Mouse (Mus musculus): Measurements from ENCODE around the gene Lrba.

Gene Lrba

DNA sequence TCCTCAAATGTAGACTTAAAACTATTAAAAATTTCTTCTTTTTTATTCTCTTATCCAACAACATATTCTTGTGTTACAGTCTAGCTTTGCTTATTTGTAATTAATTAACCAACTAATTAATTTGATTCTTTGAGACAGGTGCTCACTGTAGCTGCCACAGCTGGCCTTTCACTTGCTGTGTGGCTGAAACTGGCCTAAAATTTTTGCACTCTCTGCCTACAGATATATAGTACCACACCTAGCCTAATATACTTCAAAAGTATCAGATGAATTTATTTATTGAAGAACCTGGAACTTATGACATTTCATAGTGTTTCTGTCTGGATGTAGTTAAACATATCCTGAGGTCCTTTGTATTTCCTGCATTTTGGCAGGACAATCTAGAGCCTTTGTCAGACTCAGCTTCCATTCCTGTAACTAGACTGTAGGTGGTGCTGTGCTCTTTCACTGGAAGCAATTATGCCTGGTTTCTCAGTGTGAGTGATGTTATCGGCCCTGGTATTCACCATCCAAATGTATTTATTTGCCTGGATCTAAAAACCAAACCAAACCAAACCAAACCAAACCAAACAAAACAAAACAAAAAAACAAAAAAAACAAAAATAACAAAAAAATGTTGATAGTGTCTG, 43.7 kb downstream of the Lrba start:
- DNase-seq: peak; percentile 32

DNA sequence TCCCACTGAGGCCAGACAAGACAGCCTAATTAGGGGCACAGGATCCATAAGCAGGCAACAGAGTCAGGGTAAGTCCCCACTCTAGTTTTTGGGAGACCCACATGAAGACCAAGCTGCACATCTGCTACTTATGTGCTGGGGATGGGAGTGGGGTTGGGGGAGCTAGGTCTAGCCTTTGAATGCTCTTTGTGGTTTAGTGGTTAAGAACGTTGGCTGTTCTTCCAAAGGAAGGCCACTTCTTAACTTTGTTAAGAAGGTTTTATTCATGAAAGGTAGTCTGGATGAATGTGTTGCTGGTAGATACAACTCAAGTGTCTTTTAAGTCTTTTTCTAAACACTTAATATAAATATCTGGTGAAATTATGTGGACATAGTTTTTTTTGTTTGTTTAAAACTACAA, 51.2 kb downstream of the Lrba start:
- no peak for DNase-seq

DNA sequence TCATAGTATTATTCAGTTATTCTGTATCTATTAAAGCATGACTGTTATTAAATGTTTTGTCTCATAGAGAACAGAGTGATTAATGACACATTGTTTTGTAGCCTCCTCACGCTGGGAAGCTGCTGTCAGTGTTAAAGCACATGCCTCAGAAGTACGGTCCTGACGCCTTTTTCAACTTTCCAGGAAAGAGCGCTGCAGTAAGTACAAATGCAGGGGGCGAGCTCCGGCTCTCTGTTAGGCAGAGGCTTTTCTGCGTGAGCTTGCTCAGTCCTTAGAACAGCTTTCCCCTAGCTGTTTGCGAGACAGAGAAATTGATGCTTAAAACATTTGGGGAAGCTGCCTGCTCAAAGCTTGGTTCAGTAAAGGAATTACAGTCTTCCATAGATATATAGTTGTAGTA, 66.8 kb downstream of the Lrba start:
- DNase-seq: no peak

DNA sequence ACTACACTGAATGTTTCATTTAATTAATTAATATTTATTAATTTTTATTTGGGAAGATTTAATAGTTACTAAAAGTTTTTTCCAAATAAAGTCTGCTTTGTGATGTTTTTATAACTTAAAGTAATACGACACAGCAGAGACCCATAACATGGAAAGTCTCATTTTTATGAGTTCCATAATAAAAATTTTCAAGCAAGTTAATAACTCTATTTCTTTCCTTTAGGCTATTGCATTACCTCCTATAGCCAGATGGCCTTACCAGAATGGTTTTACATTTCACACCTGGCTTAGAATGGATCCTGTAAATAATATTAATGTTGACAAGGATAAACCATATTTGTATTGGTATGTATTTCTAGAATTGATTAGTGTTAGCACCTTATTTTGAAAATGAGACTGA, 70.4 kb downstream of the Lrba start:
- no peak for DNase-seq

DNA sequence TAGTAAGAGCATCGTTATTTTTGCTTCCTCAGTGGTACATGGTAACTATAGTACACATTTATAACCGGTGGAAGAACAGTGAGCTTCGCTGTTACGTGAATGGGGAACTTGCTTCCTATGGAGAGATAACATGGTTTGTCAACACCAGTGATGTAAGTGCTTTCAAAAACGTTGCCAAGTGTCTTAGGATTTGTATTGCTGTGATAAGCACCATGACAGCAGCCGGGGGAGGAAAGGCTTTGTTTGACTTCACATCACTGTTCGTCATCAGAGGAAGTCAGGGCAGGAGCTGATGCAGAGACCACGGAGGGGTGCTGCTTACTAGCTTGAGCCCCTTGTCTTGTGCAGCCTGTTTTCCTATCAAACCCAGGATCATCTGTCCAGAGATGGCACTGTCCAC, 71.7 kb downstream of the Lrba start:
- DNase-seq: no peak

DNA sequence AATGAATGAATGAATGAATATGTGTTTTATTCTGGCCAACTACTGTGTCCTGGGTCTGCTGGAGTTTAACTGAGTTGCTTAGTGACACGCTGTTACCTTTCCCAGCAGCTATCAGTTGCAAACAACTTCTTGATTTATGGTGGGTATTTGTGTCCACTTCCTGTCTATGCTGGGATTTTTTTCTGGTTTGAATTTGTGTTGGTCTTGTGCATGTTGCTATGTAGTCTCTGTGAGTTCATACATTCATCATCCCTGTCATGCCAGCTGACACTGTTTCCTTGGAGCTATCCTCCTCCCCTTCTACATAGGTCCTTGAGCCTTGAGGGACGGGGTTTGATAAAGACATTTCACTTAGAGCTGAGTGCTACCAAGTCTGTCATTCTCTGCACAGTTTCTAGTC, 84.4 kb downstream of the Lrba start:
- no peak for DNase-seq

DNA sequence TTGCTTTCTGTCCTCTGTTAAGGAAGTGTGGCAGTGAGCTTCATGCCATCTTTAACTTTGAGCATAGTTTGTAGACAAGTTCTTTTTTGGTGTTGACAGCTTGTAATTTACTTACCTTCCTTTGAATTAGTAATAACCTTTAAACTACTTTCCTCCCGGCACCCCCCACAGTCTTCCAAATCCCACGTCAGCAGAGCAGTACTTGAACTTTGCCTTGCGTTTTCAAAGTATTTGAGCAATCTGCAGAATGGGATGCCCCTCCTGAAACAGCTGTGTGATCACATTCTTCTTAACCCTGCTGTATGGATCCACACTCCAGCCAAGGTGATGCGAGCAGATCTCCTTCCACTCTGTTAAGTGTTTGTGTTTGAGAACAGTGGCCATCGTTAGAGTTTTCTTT, 85.7 kb downstream of the Lrba start:
- DNase-seq: no peak

DNA sequence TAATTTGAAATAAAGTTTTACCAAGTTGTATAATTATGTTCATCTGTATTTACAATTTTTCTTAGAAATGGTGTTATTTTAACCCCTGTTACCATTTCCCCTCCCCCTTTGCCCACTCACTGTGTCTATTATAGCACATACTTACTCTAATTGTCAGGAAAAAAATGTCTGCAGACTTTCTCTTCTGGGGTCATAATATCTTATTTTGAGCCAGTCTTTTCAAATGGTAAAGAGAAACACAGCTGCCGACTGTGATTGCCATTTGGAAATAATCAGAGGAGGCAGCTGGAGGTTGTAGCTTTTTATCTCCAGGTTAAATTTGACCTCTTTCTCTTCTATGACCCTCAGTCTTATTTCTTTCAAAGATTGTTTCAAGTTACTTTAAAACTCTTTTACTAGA, 86.9 kb downstream of the Lrba start:
- DNase-seq: no peak

DNA sequence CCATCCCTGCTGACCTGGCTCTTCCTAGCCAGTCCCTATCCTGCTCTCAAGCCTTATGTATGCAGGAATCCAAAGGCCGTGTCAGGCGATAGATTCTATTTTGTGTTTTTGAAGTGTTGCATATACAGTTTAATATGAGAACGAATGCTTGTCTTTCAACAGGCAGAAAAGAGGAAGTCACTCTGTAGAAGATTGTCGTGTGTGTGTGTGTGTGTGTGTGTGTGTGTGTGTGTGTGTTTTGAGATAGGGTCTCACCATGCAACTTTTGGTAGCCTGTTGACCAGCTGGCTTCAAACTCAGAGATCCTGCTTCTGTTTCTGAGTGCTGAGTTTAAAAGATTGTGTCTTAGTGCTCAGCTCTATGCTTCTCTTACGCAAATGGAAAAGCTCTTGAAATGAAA, 93.2 kb downstream of the Lrba start:
- DNase-seq: no peak

DNA sequence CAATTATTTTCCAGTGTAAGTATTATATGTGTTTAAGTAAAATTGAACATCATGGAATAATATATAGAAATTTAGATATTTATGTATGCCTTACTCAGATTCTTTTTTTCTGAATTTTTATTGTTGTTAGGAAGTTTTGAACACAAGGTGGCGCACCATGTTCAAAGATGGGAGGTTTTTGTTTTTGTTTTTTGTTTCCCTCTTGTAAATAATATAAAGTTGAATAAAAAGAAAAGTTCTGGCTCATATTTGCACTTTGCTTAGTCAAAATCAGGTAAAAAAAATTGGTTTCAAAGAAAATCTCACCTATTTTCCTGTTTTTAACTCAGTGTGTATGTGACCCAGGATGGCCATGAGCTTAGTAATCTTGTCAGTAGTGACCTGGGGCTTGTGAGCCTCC, 104.1 kb downstream of the Lrba start:
- DNase-seq: no peak

DNA sequence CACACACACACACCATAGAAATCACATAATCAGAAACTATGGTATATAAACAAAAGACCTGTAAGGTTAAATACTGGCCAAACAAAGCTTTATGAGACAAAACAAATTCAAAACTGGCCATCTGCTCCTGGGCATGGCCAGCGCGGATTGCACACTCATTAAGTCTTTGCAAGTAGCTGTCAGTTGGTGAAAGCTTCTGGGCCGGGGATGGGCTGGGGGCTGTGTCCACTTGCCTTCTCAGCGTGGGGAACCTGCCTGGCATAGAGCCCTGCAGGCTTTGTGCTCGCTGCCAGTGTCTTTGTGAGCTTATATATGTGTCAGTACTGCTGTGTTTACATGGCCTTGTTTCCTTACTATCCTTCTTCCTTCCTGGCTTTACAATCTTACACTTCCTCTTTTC, 118.8 kb downstream of the Lrba start:
- no peak for DNase-seq

DNA sequence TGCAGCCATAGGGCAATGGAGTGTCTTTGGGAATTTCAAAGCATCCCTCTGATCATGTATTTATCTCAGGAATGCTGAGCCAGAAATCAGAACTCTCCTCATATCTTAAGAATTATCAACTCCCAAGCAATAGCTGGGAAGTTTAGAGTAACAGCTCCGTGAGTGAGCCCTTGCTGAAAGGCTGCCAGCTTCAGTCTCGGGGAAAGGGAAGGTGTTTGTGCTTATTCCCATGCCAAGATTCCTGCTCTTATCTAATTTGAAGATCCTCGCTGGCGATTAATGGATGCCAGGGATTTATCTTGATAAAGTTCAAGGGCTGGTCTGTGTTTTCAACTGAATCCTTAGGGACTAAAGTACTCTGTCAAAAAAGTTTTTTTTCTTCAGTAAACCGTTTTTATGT, 138.0 kb downstream of the Lrba start:
- no peak for DNase-seq

DNA sequence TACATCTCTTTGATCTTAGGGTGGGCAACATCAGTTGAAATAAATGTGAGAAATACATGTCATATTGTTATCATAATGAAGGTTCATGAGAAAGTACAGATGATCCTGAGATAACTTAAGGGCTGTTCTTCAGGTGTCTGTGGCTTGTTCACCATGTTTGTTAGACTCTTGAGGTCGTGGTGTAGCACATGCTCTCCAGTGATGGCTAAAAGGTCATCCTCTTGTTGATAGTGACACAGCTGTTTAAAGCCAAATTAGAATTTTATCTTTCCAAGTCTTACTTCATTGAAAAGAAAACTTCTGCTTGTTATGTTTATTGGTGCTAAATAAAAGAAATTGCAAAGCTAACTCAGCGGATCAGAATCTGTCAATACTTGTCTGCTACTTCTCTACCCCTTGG, 147.0 kb downstream of the Lrba start:
- DNase-seq: no peak

DNA sequence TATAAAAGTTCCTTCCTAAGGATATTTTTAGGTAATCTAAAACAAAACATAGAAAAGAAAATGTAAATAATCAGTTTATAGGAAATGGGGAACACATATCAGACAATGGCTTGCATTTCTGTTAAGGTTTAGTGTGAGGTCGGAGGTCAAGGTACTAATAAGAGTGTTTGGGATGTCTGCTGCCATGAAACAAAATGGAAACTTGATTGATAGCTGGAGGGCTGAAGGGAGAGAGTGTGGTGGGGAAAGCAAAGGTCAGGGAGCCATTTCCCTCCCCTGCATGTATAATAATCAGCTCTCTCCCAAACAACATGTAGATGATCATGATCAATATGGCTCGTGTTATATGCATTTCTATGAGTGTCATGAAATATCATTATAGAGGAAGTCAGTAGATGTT, 150.8 kb downstream of the Lrba start:
- no peak for DNase-seq

DNA sequence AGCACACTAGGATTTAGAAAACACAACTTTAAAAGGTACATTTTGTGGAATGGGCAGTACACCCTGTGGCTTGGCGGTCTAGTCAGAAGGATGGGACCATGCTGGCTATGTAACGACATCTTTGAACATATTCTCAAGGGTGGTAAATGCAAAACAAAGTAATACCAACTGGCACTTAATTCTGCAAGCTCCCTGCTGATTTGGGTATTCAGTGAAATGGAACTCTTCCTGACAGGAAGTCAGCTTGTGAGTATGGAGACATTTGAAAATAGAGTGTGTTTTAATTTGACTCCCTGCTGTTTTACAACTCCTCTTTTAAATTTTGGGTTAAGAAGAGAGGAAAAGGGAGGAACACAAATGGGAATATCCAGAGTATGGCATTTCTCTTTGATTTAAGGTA, 158.1 kb downstream of the Lrba start:
- DNase-seq: no peak

DNA sequence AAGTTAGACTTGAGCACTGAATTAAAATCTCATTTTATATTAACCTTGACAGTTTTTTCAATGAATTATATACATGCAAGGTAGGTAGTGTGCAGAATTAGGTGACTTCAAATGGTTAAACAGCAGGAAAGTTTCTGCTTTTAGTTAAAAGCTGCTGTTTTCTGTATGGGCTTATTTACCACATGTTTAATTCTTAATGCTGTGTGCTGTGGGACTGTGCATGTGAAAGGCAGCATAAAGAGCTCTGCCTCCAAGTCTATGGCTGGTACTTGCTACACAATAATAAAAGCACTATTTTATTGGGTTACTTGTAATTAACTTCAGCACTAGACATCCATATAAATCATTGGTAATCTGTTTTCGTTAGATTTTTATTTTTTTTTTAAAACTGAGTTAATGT, 160.6 kb downstream of the Lrba start:
- DNase-seq: no peak

DNA sequence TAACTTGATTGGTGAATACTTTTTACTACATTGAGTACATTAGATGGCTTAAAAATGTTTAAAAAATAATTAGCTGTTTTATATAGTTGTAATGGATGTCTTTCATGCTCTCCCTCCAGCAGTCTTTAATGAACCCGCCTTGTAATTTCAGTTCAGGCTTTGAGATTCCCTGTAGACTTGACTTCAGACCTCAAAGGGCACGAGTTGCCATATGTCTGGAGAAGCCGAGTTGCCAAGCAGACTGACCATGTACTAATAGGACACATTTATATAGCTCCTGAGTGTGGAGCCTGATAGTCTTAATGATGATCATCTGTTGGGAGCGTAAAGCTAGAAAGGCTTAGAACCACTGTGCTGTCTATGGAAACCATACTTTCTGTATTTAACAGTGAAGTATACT, 161.8 kb downstream of the Lrba start:
- no peak for DNase-seq

DNA sequence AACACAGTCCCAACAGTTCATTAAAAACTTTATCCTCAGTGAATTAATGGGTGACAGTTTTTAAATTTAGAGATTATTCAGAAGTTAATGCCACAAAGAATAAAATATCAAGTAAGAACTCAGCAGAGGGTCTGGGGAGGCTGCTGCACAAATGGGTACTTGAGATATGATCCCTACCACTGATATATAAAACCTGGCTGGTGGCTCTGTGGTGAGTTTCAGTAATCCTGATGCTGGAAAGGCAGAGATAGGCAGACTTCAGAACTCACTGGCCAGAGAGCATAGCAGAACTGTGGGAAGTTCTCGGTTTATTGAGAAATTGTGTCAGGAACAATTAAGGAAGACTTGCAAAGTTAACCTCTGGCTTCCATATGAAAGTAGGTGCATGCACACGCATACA, 199.3 kb downstream of the Lrba start:
- no peak for DNase-seq

DNA sequence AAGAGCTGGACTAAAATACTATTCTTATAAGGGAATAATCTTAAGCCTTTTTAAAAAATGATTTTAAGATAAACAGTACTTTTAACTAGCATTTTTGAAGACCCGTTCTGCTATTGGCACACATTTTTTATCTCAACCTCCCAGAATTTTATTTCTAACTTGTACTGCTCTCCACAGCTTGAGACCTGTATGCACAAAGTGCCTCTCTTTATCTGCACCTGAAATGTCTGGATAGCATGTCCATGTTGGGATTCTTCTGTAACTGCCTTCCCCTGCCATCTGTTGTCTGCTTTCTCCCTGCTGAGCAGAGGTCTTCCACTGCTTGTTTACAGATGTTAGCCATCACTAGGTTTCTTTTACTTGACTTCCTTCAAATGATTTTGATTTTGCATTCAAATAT, 202.3 kb downstream of the Lrba start:
- no peak for DNase-seq

DNA sequence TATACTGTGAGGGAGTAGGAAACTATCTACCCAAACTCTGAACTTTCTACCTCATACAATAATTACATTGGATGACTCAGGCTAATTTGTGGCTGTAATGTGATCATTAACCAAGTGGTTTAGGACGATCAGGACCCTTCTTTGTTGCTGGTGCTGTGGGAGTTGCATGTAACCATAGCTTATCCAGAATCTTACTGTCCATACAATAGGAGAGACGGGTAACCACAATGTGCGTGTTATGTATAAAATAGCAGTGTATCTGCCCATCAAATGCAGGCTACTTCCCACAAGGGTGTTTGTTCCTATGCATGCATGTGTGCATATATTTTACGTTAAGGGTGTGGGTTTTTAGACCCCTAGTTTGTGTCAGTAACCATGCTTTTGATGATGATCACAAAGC, 219.0 kb downstream of the Lrba start:
- no peak for DNase-seq

DNA sequence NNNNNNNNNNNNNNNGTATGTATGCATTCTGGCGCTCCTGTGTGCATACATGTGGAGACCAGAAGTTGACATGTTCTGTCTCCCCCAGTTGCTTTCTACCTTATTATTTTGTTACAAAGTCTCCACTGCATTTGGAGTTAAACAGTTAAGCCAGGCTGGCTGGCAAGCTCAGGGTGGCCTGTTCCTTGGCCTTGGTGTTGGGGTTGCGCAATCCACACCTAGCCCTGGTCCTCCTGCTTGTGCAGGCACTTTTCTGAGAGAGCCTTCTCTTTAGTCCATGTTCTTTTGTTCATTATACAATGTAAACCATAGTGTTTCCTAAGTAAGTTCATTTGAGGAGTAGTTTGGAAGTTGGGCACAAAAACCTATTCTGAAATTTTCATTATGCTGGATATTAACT, 226.7 kb downstream of the Lrba start:
- DNase-seq: no peak

DNA sequence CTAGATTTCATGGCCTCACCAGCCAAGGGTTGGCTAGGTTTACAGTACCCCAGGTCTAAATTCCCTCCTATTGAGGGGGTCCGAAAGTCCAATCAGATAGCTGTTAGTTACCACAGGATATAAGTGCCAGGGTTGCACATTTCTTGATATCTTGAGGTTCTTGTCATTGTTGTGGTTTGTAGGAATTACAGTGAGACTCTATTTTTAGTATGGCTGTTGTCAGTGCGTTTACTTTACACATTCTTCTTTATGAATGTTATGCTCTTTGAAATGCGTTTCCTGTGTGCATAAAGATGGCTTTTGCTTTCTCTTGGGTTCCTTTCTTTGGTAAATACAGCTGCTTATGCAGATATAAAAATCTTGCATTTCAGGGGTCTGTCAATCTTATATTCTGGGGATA, 237.1 kb downstream of the Lrba start:
- no peak for DNase-seq

DNA sequence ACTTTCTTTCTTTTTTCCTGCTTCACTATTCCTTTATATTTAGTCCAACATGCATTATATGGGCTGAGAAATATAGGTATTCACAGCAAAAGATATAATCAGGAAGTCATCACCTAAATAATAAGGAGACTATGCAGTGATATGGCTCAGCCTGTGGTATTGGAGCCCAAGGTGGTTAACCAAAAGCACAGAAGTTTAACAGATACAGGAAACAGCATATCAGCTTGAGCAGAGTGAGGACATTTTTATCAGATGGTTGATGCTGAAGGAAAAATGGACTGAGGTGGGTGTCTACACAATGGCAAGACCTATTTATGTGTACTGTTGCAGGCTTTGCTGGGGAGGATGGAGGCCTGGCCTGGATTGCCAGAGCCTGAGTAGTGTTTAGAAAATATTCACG, 265.5 kb downstream of the Lrba start:
- DNase-seq: no peak

DNA sequence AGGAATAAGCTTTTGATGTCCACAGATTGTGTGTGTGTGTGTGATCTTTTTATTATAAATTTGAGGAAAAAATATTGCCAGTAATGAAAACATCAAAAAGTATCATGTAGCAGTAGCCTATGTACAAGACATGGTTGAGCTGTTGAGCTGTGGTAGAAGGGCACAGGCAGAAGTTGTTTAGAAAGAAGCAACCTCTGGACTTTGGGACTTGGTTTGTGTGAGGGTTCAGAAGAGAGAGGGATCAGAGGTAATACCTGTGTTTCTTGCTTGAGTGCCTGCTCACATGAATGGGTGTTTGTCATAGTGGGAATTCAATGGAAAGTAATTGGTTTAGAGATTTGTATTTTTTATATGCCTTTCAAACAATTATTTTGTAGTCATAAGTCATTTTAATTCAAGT, 276.1 kb downstream of the Lrba start:
- no peak for DNase-seq

DNA sequence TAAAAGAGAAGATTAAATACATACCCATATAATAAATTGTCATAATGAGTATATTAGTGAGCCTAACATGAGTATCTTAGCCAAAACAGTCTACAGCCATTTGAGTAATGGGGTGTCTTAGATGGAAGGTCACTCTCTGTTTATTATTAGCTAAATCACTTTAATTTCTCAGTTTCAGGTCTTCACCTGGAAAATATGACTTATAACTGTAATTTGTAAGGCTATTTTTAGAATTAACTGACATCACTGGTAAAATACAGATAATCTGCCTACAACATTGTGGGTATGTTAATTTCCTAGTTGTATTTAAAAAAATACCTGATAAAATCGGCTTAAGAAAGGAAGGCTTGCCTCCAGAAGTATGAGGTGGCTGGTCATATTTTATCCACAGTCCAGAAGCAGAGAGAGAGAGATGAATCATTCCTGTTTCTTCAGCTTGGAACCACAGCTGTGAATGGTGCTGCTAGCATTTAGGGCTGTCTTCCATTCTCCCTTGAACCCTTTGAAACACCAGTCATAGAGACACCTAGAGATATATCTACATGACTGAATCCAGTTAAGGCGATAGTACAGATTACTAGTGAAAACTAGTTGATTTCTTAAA, 294.1 kb downstream of the Lrba start:
- no peak for DNase-seq

All from layer of hippocampus, adult 9-11 months (tissue).